Mouse (Mus musculus) testis, adult 2 months (tissue): ENCODE data around the gene Pdgfd.

Experiments
- CTCF ChIP-seq: fragments of 200-500 bp; IDR thresholded peaks from 2 replicates; pipeline ENCODE4 v1.5.1; 2012; ENCODE audit warnings: low read depth, mild to moderate bottlenecking, inconsistent platforms, low read length, moderate library complexity; ENCODE audit not compliant: control insufficient read depth, insufficient read depth, insufficient replicate concordance
- POLR2A ChIP-seq: fragments of 200-500 bp; IDR thresholded peaks from 2 replicates; pipeline ENCODE4 v1.6.1; 2012; ENCODE audit warnings: low read depth, mild to moderate bottlenecking, inconsistent platforms, low read length, moderate library complexity; ENCODE audit not compliant: control insufficient read depth

GRCm38 (mm10) chr9:6169038-6169431, 651 bp downstream of the Pdgfd start:
- TF ChIP-seq POLR2A (no peak), CTCF (no peak)
